Mouse (Mus musculus) cerebellum, postnatal 14 days (tissue): ENCODE measurements at regions not wholly inside any gene's neighbourhood (a gene's known extent, or its start where the extent isn't known, plus 50 kb on each side); places are given as distances from the start of the nearest gene placed in this dataset.
A peak's percentile ranks its signal among the peaks of the same experiment; 100 is the strongest.

ENCODE experiments used
- DNase-seq, 2 experiments: peaks; one replicate each; pipeline ENCODE4 v3.0.0; 2021; ENCODE audit warnings: mixed read lengths in 2 of 2

GRCm38 (mm10) chr9:61621939-61622338 lies 249.8 kb downstream of the Tle3 start:
- DNase-seq, result peak in 1 of 2 experiments; percentile 23

GRCm38 (mm10) chr9:61620786-61621185 lies 248.6 kb downstream of the Tle3 start:
- DNase-seq, result peak in 1 of 2 experiments; percentile 24

DNA sequence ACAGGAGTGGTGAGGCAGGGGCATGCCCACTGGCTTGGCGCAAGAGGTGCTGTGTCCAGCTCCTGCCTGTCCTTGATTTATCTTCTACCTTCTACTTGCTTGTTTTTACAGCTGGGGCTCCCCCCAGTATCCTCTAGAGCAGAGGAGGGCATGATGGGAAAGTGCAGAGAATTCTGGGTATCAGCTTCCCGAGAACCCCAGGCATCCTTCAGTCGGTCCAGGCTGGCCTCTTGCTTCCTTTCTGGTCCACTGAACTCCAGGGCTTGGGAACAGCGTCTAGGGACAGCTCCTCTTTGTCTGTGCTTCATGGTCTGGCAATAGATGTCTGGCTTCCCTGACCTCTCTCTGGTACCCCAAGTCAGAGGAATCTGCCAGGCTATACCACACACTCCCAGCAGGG lies 247.9 kb downstream of the Tle3 start:
- DNase-seq, result no peak

DNA sequence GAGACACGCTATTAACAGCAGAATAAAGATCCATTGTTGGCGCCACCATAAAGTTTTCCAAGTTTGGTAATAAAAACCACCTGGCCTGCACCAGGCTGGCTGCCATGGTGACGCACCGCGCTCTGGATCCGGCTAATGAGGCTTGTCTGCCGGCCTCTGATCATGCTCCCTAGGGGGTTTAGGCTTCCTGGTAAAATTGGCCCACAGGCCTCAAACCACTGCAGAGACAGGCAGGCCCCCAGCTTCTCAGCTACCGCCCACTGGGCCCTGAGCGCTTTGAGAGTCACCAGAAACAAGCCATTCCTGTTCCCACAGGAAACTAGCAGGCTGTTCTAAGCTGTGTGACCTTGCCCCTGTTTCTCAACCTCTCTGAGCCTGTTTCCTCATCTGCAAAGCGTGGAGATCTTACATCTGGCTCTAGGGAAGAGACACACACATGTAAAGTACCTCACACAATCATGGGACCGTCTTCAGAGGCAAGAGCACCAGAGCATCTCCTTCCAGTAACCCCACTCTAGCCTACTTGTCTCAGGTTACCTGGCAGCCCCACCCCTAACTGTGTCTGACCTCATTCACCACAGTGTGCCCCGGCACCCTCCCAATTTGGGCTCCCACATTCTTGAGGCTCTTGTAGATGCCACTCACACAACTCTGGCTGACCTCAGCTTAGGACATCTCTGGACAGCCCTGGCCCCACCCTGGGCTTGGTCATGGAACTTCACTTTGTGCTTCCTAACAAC lies 246.5 kb downstream of the Tle3 start:
- no peak for DNase-seq

GRCm38 (mm10) chr9:61617979-61618378 lies 245.8 kb downstream of the Tle3 start:
- no peak for DNase-seq

GRCm38 (mm10) chr9:61615556-61615955 lies 243.4 kb downstream of the Tle3 start:
- DNase-seq, result peak; percentile 37 to 56

GRCm38 (mm10) chr9:61607576-61607975 lies 235.4 kb downstream of the Tle3 start:
- DNase-seq, result no peak

- DNase-seq, result no peak
Measured at GRCm38 (mm10) chr9:61602353-61602978, 230.3 kb downstream of the Tle3 start.

DNA sequence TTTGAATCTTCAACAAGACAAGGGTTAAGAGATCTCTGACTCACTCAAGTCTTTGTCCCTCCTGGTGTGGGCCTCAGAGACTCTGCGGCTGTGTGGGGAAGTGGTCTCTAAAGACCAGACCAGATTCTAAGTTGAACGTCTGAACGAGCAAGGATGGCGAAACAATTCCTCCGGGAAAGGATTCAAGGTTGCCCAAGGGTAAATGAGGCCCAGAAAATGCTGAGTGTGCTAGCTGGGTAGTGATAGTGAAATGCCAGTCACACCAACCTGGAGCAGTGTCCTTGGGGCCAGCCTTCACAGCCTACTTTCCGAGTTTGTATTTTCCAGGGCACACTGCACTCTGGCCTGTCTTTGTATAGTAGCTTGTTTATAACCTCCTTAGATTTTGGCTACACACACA lies 229.7 kb downstream of the Tle3 start:
- no peak for DNase-seq

DNA sequence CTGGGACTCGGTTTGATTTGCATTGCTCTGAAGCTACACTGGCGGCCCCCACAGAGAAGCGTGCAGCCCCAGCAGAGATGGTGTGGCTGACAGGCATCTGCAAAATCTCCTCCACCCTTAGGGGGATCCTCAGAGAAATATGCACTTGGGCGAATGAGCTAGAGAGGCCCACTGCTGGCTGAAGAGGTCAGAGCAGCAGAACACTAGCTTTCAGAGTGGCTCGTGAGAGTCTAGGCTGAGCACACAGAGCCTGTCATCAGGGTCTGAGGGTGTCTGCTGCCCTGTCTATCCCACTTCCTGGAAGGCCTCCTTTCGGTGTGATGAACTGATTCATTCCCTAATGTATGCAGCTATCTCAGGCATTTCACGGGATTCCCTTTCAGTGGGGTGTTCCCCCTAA lies 225.1 kb downstream of the Tle3 start:
- DNase-seq, result no peak

GRCm38 (mm10) chr9:61596410-61597108 lies 224.4 kb downstream of the Tle3 start:
- DNase-seq, result no peak

GRCm38 (mm10) chr9:61595170-61595967 lies 223.2 kb downstream of the Tle3 start:
- DNase-seq, result peak; percentile 45 to 49

DNA sequence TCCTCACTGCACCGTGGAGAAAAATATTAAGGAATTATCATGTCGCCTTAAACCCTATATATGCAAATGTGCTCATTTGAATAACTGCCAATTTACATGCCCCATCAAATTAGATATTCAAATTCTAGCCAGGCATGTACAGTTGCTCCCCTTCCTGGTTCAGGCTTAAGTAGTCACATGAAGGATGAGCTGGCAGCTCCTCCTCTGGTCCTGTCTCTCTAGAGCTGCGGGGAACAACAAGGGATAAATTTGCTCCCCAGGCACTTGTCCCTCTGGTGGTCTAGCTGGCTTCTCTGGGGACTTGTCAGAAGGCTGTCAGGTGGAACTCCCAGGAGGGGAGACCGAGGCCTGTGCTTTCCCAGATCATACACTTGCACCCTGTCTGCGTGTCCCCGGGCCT lies 221.8 kb downstream of the Tle3 start:
- no peak for DNase-seq

GRCm38 (mm10) chr9:61589727-61590299 lies 217.6 kb downstream of the Tle3 start:
- no peak for DNase-seq

DNA sequence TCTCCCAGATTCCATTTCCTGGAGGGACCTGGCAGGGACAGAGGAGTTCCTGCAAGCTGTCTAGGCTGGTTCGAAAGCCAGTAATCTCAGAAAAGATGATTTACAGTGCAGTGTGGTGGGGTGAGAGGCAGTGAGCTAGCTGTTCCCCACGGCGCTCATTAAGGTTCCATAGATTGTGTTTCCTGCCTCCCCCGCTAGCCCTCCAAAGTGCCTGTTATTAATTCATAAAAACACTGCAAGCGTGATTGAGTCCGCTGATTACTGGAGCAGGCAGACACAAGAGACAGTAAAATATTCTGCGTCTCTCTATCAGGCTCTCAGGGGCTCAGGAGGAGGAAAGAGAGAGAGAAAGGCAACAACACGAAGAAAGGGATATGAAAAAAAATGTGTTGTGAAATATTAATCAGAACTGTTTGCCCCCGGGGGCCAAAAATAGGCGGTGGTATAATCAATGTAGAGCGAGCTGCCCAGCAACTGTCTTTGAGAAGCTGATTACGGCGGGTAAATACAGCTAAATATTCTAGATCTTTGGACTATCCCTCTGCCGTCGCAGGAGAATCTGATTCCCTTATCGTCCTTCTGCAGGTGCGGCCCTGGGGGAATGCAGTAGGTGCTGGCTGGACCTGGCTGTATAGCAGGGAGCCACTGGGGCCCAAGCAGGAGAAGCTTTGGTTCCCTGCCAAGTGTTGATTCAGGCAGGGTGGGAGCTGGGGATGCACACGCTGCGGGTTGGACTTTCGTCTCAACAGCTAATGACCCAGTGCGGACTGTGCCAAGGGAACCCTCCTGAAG lies 211.3 kb downstream of the Tle3 start:
- peak in 1 of 2 experiments; percentile 26 for DNase-seq

GRCm38 (mm10) chr9:61581046-61581445 lies 208.9 kb downstream of the Tle3 start:
- no peak for DNase-seq

DNA sequence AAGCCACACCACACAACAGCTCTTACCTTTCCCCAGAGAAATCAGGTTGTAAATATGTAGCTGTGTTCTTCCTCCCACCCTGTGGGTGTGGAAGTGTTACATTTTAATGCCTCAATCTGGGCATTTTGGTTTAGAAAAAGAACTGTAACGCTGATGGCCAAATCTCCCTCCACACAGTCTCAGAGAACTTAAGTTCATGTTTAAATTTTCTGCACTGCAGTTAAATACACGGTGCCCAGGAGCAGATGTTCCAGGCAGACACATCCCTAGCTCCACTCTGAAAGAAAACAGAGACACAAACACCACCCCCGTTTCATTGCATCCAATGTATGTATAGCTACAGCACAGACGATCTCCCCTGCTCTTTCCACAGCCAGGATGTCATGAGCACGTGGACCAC lies 206.1 kb downstream of the Tle3 start:
- DNase-seq, result no peak

DNA sequence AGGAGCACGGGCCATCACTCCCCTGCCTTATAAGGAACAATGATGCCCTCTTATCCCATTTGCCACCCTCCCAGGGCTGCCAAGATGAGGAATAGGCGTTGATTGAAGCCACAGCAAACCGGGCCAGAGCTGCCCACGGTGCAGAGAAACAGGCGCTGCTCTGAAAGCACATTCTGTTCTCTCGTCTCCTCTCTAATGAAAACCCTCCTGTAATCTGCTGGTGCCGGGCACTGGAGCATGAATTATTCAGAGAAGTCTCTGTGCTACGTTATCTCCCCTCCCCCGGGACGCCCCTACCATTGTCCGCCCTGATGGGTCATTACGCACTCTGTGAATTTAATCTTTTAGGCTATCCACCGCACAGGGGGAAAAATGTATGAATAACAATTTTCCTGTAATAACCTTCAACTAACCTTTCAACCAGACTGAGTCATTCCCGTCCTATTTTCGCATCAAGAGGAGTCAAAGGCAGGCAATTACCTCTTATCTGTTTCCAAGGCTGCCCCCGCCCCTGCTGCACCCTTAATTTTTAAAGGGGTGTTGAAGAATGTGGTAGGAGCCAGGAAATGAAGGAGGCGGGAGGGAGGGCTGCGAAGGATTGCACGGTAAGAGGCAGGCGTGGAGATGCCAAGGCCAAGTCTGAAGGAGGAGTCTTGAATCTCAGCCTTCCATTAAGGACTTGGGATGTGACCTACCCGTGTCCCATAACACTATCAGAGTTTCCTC lies 201.6 kb downstream of the Tle3 start:
- peak; percentile 36 to 48 for DNase-seq

GRCm38 (mm10) chr9:61563017-61563416 lies 190.9 kb downstream of the Tle3 start:
- DNase-seq, result no peak

- DNase-seq, result no peak
Measured at GRCm38 (mm10) chr9:61561551-61561950, 189.4 kb downstream of the Tle3 start.

DNA sequence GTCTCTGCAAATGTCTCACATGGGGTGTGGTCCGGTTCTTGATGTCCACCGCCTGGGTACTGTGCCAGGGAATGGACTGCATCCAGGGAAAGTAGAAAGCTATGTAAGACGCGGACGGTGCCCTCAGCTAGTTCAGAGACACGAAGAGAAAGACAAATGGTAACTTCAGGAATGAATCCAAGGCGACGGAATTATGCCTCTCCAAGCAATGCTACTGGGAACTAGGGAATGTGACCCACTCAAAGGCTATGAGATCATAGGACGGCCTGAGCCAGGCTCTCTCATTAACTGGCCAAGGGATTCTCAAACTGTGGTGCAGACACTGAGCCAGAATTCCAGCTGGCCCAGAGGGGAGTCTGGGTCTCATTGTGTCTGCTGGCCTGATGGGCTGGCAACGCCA lies 186.5 kb downstream of the Tle3 start:
- peak; percentile 38 to 46 for DNase-seq
